Mouse (Mus musculus) neutrophil, adult 65 days (primary cell): ENCODE measurements around the gene Lrch2. TPM values are rescaled to one million over a fixed set of nuclear protein-coding genes. Genes with fewer than 3 reads are reported as not detected.

Experiments
- total RNA-seq: library from RNA; stranded (reverse); gene quantifications from 2 replicates; pipeline ENCODE4 v1.2.4, GENCODE M21; 2023

Lrch2 gene
- total RNA-seq, result not detected in 2 replicates

GRCm38 (mm10) chrX:147553421-147554201 is at the start of gene Lrch2:
Gene Lrch2, minus strand, starts transcription at chrX:147554081.

GRCm38 (mm10) chrX:147453610-147454009 is 100.3 kb downstream of the Lrch2 start, which contains the start of gene Vmn1r239-ps:
Gene Vmn1r239-ps, minus strand, starts transcription at chrX:147453710.

GRCm38 (mm10) chrX:147429129-147429528 is 124.8 kb downstream of the Lrch2 start, which contains the start of gene Il13ra2:
Gene Il13ra2, minus strand, starts transcription at chrX:147429192.

Other genes starting within 250 kb of the Lrch2 start
- not detected in 2 replicates for gene Il13ra2, start 124.9 kb downstream of the Lrch2 start, total RNA-seq
- gene Vmn1r239-ps, start 100.4 kb downstream of the Lrch2 start, total RNA-seq, result not detected in 2 replicates
- gene Gm15128, start 211.9 kb upstream of the Lrch2 start, total RNA-seq, result not detected in 2 replicates